Mouse (Mus musculus) testis, adult 2 months (tissue): ENCODE results near the gene Pdlim7.

Experiments
- CTCF ChIP-seq: fragments of 200-500 bp; IDR thresholded peaks from 2 replicates; pipeline ENCODE4 v1.5.1; 2012; ENCODE audit warnings: low read depth, mild to moderate bottlenecking, inconsistent platforms, low read length, moderate library complexity; ENCODE audit not compliant: control insufficient read depth, insufficient read depth, insufficient replicate concordance
- POLR2A ChIP-seq: fragments of 200-500 bp; IDR thresholded peaks from 2 replicates; pipeline ENCODE4 v1.6.1; 2012; ENCODE audit warnings: low read depth, mild to moderate bottlenecking, inconsistent platforms, low read length, moderate library complexity; ENCODE audit not compliant: control insufficient read depth

- no peak for TF ChIP-seq CTCF
- TF ChIP-seq POLR2A, result no peak
Measured at GRCm38 (mm10) chr13:55548426-55548825, 35.0 kb upstream of the Pdlim7 start.
